Mouse (Mus musculus): ENCODE measurements around the gene Pycard.
"Not testable (repeated sequence)": the region's sequence is repeated elsewhere in the genome, so short reads cannot be mapped to it uniquely, and the experiment has no call there.

Pycard gene

DNA sequence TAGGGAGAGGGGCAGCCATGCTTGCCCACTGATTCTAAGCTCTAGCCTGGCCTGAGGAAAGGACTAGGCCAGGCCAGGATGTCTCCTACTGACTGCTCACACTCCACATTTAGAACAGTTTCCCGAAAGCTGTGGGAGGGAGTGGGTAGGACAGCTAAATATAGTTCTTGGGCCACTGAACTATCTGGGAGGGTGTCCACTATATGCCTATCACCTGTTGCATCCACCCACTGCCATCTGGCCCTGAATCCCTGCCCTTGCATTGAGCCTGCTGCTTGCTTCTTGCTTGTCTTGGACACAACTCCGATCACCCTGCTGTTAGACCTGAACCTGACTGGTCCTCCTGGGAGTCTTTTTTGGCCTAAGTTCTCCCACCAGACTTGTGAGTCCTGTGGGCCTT, 10.0 kb upstream of the Pycard start, which contains the start of gene Trim72:
Gene Trim72 (plus strand): TSS at position 262 of the 400 bp plus-strand sequence.
- DNase-seq (ENCODE audit: low spot score in 2 of 2) = no peak

GRCm38 (mm10) chr7:128003098-128003497, 9.4 kb upstream of the Pycard start:
- DNase-seq (ENCODE audit: low spot score in 2 of 2) = no peak

GRCm38 (mm10) chr7:128000068-128000950, 6.6 kb upstream of the Pycard start:
- no peak for DNase-seq (ENCODE audit: low spot score in 2 of 2)

DNA sequence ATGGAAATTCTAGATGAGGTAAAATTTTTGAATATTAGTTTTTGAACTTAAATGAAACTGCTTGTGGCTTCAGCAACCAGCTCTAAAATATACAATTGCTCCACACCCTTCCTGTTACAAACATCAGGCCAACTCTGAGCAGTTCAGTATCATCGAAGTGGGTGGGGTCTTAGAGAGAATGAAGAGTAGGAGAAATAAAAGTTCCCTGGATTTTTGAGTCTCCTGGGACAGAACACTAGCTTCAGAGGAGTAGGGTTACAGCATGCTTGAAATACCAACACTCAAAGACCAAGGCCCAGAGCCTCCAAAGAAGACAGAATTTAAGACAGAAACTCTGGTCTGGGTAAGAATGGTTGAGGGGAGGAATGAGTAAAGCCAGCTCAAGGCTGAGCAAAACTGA, 5.8 kb upstream of the Pycard start:
- no peak for DNase-seq (ENCODE audit: low spot score in 2 of 2)

GRCm38 (mm10) chr7:127992488-127993340, 953 bp downstream of the Pycard start:
- no peak for DNase-seq (ENCODE audit: low spot score in 2 of 2)

GRCm38 (mm10) chr7:127991643-127992487, 1.8 kb downstream of the Pycard start:
- DNase-seq (ENCODE audit: low spot score in 2 of 2) = peak; percentile 60 to 79

- no peak for DNase-seq (ENCODE audit: low spot score in 2 of 2)
Observed at GRCm38 (mm10) chr7:127988904-127989303, 4.8 kb downstream of the Pycard start.

DNA sequence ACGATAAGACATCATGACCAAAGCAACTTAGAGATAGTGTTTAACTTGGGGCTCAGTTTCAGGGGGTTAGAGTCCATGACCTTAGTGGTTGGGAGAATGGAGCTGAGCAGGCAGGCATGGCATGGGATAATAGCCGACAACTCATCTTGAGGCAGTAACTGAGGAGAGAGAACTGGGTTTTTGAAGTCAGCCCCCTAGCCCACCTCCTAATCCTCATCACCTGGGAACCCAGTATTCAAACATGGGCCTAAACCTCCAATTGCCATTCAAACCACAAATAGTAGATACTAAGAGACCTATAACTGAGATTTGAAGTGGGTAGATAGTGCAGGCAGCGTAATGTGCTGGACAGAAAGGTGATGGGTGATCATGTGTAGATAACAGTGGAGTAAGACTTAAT, 13.1 kb downstream of the Pycard start:
- DNase-seq (ENCODE audit: low spot score in 2 of 2) = no peak

GRCm38 (mm10) chr7:127978856-127979255, 14.8 kb downstream of the Pycard start:
- DNase-seq (ENCODE audit: low spot score in 2 of 2) = no peak

- no peak for DNase-seq (ENCODE audit: low spot score in 2 of 2)
Observed at GRCm38 (mm10) chr7:127974413-127974930, 19.2 kb downstream of the Pycard start.

GRCm38 (mm10) chr7:127967922-127968828, 25.5 kb downstream of the Pycard start:
- DNase-seq (ENCODE audit: low spot score in 2 of 2) = peak; percentile 29 to 37

- DNase-seq (ENCODE audit: low spot score in 2 of 2) = peak; percentile 97
Observed at GRCm38 (mm10) chr7:127967004-127967921, 26.4 kb downstream of the Pycard start, which contains the start of gene Fus. Gene Fus, plus strand, starts transcription at chr7:127967457.

DNA sequence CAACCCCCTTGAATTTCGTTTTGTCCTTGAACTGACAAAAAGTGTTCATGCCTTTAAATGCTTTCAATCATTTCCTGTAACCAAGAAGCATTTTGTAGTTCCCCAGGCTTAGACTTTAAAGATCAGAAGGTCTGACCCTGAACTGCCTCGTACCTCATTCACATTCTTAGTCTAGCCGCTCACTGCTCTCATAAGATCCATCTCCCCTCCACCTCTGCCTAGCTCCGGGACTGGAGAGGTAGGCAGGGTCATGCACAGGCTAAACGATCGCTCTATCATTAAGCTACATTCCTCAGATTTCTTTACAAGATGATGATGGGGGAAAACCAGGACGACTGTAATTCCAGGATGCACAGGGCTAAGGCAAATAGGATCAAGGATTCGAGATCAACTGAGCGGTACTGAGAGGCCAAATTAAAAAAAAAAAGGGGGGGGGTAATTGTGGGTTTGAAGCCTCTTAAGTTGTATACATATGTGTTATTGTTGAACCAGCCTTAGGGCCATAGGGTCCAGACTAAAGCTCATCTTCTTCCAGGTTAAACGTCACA, 27.2 kb downstream of the Pycard start:
- no peak for DNase-seq (ENCODE audit: low spot score in 2 of 2)

GRCm38 (mm10) chr7:127959364-127959763, 34.3 kb downstream of the Pycard start:
- DNase-seq (ENCODE audit: low spot score in 2 of 2) = no peak

DNA sequence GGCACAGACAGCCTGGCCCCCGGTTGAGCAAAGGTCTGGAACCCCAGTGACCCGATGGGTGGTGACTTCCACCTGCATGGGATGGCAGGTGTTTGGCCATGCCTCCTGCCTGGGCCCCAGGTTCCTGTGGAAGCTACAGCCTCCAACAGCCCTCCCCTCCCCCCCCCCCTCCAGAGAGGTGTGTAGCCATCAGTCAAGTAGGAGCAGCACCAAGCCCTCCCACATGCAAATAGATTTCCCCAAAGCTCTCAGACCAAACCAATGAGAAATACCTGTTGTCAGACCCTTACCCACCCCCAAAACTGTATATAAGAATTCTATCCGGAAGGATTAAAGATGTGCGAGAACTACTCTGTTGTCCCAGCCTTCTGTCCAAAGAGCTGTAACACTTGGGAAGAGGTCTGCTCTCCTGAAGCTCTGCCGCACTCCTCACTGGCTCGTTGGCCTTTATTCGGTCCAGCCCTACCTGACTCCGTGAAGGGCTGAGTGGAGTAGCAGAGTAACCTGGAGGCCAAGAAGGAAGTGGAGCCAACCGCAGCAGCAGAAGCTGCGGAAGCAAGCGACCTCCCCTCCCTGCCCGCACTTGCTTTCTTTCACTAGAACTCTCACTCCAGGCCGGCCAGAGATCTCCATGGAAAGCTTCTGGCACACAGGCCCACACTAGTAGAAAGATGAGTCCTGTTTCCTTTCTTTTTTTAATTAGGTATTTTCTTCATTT, 40.6 kb downstream of the Pycard start:
- no peak for DNase-seq (ENCODE audit: low spot score in 2 of 2)

DNA sequence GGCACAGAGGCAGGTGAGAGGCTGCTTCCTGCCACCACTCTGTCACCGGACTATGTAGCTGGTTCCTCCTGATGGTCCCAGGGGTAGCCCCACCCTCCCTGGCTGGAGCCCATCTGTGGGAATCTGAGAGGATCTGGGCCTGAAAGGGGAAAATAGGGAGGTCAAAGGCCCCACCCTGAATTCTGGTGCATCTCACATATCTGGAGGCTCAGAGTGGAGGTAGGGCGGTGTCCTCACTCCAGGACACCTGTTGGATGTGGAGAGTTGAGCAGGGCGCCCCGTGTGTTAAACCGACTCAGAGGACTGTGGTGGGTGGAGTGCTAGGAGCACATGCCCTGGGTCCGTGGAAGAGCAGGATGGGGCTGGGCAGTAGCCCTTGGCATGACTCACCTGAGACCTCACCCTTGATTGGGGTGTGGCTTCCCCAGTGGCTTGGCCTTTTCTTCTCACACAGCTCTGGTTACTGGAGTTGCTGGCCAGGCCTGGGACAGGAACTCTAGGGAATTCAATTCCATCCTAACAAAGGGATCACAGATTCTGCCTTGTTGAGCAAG, 47.1 kb downstream of the Pycard start, which contains the start of gene Prss36:
Gene Prss36 (minus strand): TSS at position 256 of the 554 bp plus-strand sequence.
- no peak for DNase-seq (ENCODE audit: low spot score in 2 of 2)

GRCm38 (mm10) chr7:127944614-127945013, 49.1 kb downstream of the Pycard start:
- DNase-seq (ENCODE audit: low spot score in 2 of 2) = no peak

GRCm38 (mm10) chr7:127942097-127942496, 51.6 kb downstream of the Pycard start:
- DNase-seq (ENCODE audit: low spot score in 2 of 2) = not testable (repeated sequence)
